Mouse (Mus musculus) liver, postnatal 0 days (tissue): ENCODE measurements around the gene Lrfn2.

Experiments used
- CTCF ChIP-seq: sonication (generic); IDR thresholded peaks from 2 replicates; pipeline ENCODE4 v1.5.1; 2016; ENCODE audit warnings: antibody characterized with exemption, low read depth
- EP300 ChIP-seq: IDR thresholded peaks from 2 replicates; pipeline ENCODE4 v1.6.1; 2016; ENCODE audit warnings: antibody characterized with exemption, low read depth, mild to moderate bottlenecking

- TF ChIP-seq CTCF = no peak
- no peak for TF ChIP-seq EP300
Observed at GRCm38 (mm10) chr17:48951250-48951649, 19.1 kb downstream of the Lrfn2 start.
